Mouse (Mus musculus) midbrain, embryonic 10.5 days (tissue): Measurements from ENCODE around the gene C130050O18Rik. TPM values are rescaled to one million over a fixed set of nuclear protein-coding genes. Genes with fewer than 3 reads are reported as not detected.
"Not testable (repeated sequence)": the region's sequence is repeated elsewhere in the genome, so short reads cannot be mapped to it uniquely, and the experiment has no call there.

Source experiments
- DNase-seq: peaks from one replicate; pipeline ENCODE4 v3.0.0-alpha.2; 2017; ENCODE audit warnings: low spot score
- H3K27ac ChIP-seq: fragments of 300-500 bp; sonication (generic); replicated peaks from 2 replicates; pipeline ENCODE4 v1.5.1; 2016; ENCODE audit warnings: mild to moderate bottlenecking
- H3K27me3 ChIP-seq: fragments of 300-500 bp; sonication (generic); 2 replicates; pipeline ENCODE4 v1.6.1; 2016; ENCODE audit warnings: low read depth, mild to moderate bottlenecking; ENCODE audit not compliant: poor library complexity, severe bottlenecking
- H3K36me3 ChIP-seq: fragments of 300-500 bp; sonication (generic); 2 replicates; pipeline ENCODE4 v1.6.1; 2016; ENCODE audit warnings: mild to moderate bottlenecking, moderate library complexity
- H3K4me1 ChIP-seq: fragments of 300-500 bp; sonication (generic); 2 replicates; pipeline ENCODE4 v1.6.1; 2016
- H3K4me3 ChIP-seq: fragments of 300-500 bp; sonication (generic); 2 replicates; pipeline ENCODE4 v1.5.1; 2016; ENCODE audit warnings: mild to moderate bottlenecking, moderate library complexity
- H3K9me3 ChIP-seq: fragments of 300-500 bp; sonication (generic); replicated peaks from 2 replicates; pipeline ENCODE4 v1.6.1; 2016; ENCODE audit warnings: mild to moderate bottlenecking
- WGBS: fragments of 180-500 bp; shearing (Covaris S2); methylation state at CpG from one replicate; pipeline ENCODE4 v1.1.7; 2016; 5-methylcytosine and 5-hydroxymethylcytosine counted together
- polyA plus RNA-seq: library from polyadenylated mRNA; unstranded; fragments of >200 nt; fragmentation: Nextera tagmentation; extraction: Ambion mirVana; gene quantifications from 2 replicates; pipeline ENCODE4 v1.2.1, GENCODE M21; 2016

Gene C130050O18Rik
- polyA plus RNA-seq, 1 experiment from 2014 or later, result 0.32 TPM

GRCm38 (mm10) chr5:139382760-139383159, 22.3 kb upstream of the C130050O18Rik start:
- H3K9me3 ChIP-seq, result no peaks in the 10 kb centered on the region
- 0 out of 2 replicates have a peak, but pooled peaks cover 5% of the 10 kb centered on the region for H3K27me3 ChIP-seq
- H3K4me1 ChIP-seq, result peaks cover 58% of the 10 kb centered on the region
- no peak overlapping the region for H3K4me3 ChIP-seq
- no peaks in the 10 kb centered on the region for H3K36me3 ChIP-seq
- H3K27ac ChIP-seq, result peak overlapping the region; percentile 70
- 73% methylated on average over 8 of the region's 8 CpGs for WGBS
- no peak for DNase-seq

- Histone ChIP-seq H3K27ac (peak overlapping the region; percentile 70), H3K4me1 (peaks cover 58% of the 10 kb centered on the region)
Observed at GRCm38 (mm10) chr5:139383234-139383633, 21.8 kb upstream of the C130050O18Rik start.

GRCm38 (mm10) chr5:139384531-139384930, 20.5 kb upstream of the C130050O18Rik start:
- no peaks in the 10 kb centered on the region for H3K9me3 ChIP-seq
- H3K27me3 ChIP-seq, result 0 out of 2 replicates have a peak, but pooled peaks cover 5% of the 10 kb centered on the region
- DNase-seq, result no peak
- peaks cover 58% of the 10 kb centered on the region for H3K4me1 ChIP-seq
- WGBS, result 81% methylated on average over 10 of the region's 10 CpGs
- 0 out of 2 replicates have a peak overlapping the region, but pooled peaks have one; percentile 39 for H3K27ac ChIP-seq
- H3K4me3 ChIP-seq, result no peak overlapping the region
- no peaks in the 10 kb centered on the region for H3K36me3 ChIP-seq

More at GRCm38 (mm10) chr5:139383234-139383633, 21.8 kb upstream of the C130050O18Rik start:
- 0 out of 2 replicates have a peak, but pooled peaks cover 5% of the 10 kb centered on the region for H3K27me3 ChIP-seq
- H3K4me3 ChIP-seq, result no peak overlapping the region
- H3K9me3 ChIP-seq, result no peaks in the 10 kb centered on the region
- WGBS, result 81% methylated on average over 9 of the region's 9 CpGs
- no peaks in the 10 kb centered on the region for H3K36me3 ChIP-seq
- DNase-seq, result no peak

- 91% methylated on average over 5 of the region's 5 CpGs for WGBS
- Histone ChIP-seq H3K36me3 (no peaks in the 10 kb centered on the region), H3K9me3 (no peaks in the 10 kb centered on the region), H3K27me3 (0 out of 2 replicates have a peak, but pooled peaks cover 5% of the 10 kb centered on the region), H3K27ac (0 out of 2 replicates have a peak overlapping the region, but pooled peaks have one; percentile 6), H3K4me3 (no peak overlapping the region), H3K4me1 (peaks cover 49% of the 10 kb centered on the region)
- no peak for DNase-seq
Observed at GRCm38 (mm10) chr5:139386047-139386446, 19.0 kb upstream of the C130050O18Rik start.

DNA sequence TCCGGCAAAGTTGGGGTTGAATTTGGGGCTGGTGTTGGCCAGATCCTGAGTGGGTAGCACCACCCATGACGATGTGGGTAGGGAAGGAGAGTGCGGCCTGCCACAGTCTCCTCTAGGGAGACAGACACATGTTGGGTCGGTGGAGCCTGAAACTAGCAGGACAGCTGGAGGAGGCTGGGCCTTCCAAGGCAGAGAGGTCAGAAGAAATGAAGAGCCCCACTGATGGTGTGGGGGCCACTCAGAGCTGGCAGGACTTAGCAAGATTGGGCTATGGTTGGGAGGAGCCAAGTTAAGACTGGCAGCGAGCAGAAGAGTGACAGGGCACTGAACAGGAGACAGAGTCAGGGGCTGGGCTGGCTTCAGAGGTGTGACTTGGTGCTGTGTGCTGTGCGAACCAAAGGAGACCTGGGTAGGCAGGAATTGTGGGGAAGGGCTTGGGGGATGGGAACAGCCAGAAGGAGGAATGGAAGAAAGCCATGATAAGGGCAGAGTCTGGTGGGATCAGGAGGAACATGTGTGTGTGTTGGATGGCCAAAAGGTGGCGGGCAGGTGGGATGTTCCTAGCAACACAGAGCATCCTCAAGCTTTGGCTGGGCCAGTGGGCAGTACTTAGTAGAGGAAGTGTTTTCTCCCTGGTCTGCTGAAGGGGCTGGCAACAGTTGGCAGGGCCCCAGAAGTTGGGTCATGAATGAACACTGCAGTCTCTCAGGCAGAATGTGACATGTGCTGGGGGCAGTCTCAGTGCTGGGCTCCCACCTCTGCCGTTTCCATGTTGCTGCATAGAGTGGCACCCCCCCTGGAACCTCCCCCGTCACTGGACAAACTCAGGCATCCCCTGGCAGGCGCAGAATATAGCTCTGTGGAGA, 17.5 kb upstream of the C130050O18Rik start:
- no peak for DNase-seq
- Histone ChIP-seq H3K4me3 (no peak overlapping the region), H3K4me1 (peaks cover 41% of the 10 kb centered on the region), H3K27me3 (no peaks in the 10 kb centered on the region), H3K36me3 (0 out of 2 replicates have a peak, but pooled peaks cover 1% of the 10 kb centered on the region), H3K9me3 (no peaks in the 10 kb centered on the region), H3K27ac (peak overlapping the region; percentile 38; the same call in 1 of the 2 replicates)
- 89% methylated on average over 10 of the region's 10 CpGs for WGBS

DNA sequence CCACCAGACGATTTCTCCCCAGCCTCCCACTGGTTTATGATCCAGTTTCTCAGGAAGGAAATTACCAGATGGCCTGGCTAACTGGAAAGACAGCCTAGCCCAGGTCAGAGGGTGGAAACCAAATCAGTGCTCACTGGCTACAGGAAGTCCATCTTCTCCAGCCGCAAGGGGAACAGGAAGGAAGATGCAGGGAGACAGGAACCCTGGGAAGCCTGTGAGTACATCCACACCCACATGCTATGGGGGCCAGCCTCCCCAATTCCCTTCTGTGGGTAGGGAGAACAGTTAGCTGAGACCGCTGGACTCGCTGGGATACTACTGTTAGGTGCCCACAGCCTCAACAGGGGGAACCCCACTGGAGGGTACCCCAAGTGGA, 16.9 kb upstream of the C130050O18Rik start:
- Histone ChIP-seq H3K4me1 (peaks cover 35% of the 10 kb centered on the region), H3K27me3 (no peaks in the 10 kb centered on the region), H3K9me3 (no peaks in the 10 kb centered on the region), H3K4me3 (no peak overlapping the region), H3K27ac (peak overlapping the region; percentile 59; the same call in 1 of the 2 replicates), H3K36me3 (peaks cover 4% of the 10 kb centered on the region; the same call in 1 of the 2 replicates)
- DNase-seq, result no peak
- 89% methylated on average over 4 of the region's 4 CpGs for WGBS

DNA sequence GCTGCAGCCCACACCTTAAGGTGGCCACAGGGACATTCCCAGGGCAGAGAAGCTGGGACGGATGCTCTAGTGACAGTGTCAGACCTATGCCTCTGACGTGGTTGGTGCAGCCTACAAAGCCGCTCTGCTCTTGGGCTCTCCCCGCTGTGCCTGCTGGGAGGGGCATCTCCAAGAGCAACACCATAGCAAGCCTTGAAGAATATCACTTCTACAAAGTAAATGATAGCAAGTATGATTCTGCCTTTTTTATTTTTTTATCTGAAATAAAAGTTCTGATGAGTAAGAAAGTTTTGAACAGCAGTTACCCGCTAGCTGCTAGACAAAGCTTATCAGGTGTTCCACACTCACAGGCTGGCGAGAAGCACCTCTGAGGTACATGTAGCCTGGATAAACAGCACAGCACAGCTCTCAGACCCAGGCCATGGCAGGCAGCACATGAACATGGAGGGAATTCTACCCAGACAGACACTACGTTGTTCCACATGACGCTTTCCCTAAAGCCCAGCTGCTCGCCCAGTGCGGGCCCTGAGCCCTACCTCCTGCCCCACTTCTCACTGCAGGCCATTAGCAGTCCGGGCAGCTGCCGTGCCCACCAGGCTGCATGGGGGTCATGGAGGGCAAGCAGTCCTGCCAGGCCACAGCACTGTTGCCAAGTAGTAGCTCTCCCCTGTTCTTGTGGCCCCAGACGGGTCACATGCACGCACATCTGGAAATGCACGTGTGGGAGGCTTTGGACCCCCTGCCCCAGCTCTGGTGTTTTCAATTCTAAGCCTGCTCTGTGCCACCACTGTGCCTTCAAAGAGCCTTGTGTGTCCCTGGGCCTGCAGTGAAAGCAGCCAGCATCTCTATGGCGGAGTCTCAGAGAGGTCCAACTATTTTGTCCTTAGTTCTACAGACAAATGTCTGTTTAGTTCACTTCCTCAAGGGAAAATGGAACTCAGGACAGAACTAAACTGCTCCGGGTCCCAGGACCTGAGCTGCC, 16.1 kb upstream of the C130050O18Rik start:
- 83% methylated on average over 17 of the region's 17 CpGs for WGBS
- no peaks in the 10 kb centered on the region for H3K27me3 ChIP-seq

GRCm38 (mm10) chr5:139389676-139390061, 15.4 kb upstream of the C130050O18Rik start:
- H3K27ac ChIP-seq, result peak overlapping the region; percentile 65
- no peak for DNase-seq
- H3K4me1 ChIP-seq, result peaks cover 31% of the 10 kb centered on the region
- no peaks in the 10 kb centered on the region for H3K27me3 ChIP-seq
- WGBS, result 66% methylated on average over 6 of the region's 6 CpGs
- no peak overlapping the region for H3K4me3 ChIP-seq
- no peaks in the 10 kb centered on the region for H3K9me3 ChIP-seq
- peaks cover 4% of the 10 kb centered on the region; the same call in 1 of the 2 replicates for H3K36me3 ChIP-seq

More for the DNA sequence above, 16.1 kb upstream of the C130050O18Rik start:
- Histone ChIP-seq H3K4me1 (peaks cover 32% of the 10 kb centered on the region), H3K36me3 (peaks cover 4% of the 10 kb centered on the region; the same call in 1 of the 2 replicates), H3K27ac (peak overlapping the region; percentile 65), H3K9me3 (no peaks in the 10 kb centered on the region), H3K4me3 (0 out of 2 replicates have a peak overlapping the region, but pooled peaks have one; percentile 2)
- DNase-seq, result no peak

- not testable (repeated sequence) for H3K27ac ChIP-seq, H3K4me3 ChIP-seq, DNase-seq, H3K9me3 ChIP-seq, H3K36me3 ChIP-seq, H3K27me3 ChIP-seq
- H3K4me1 ChIP-seq, result peaks cover 32% of the 10 kb centered on the region
- 77% methylated on average over 5 of the region's 5 CpGs for WGBS
Observed at GRCm38 (mm10) chr5:139390324-139391119, 14.6 kb upstream of the C130050O18Rik start.

- WGBS, result 84% methylated on average over 11 of the region's 11 CpGs
- Histone ChIP-seq H3K4me3 (no peak overlapping the region), H3K36me3 (peaks cover 4% of the 10 kb centered on the region; the same call in 1 of the 2 replicates), H3K27ac (no peak overlapping the region), H3K9me3 (no peaks in the 10 kb centered on the region), H3K27me3 (no peaks in the 10 kb centered on the region), H3K4me1 (peaks cover 29% of the 10 kb centered on the region)
- no peak for DNase-seq
Observed at GRCm38 (mm10) chr5:139391309-139391990, 13.6 kb upstream of the C130050O18Rik start.
